Mouse (Mus musculus) kidney, postnatal 25 days (tissue): ENCODE results near the gene Tom1.

Experiments
- DNase-seq, 2 experiments: peaks; one replicate each; pipeline ENCODE4 v3.0.0; 2021; ENCODE audit warnings: mixed read lengths in 2 of 2

Tom1 gene

GRCm38 (mm10) chr8:75042974-75043373 is 9.5 kb downstream of the Tom1 start:
- no peak for DNase-seq

- no peak for DNase-seq
These were observed 12.8 kb downstream of the Tom1 start for GRCm38 (mm10) chr8:75046303-75046702.

- DNase-seq: no peak
These were observed 14.3 kb downstream of the Tom1 start for GRCm38 (mm10) chr8:75047784-75048183.

GRCm38 (mm10) chr8:75053342-75053741 is 19.8 kb downstream of the Tom1 start:
- DNase-seq: no peak

GRCm38 (mm10) chr8:75055673-75056072 is 22.2 kb downstream of the Tom1 start:
- no peak for DNase-seq

- DNase-seq: no peak
These were observed 26.5 kb downstream of the Tom1 start for GRCm38 (mm10) chr8:75060022-75060421.

- DNase-seq: no peak
These were observed 27.3 kb downstream of the Tom1 start for GRCm38 (mm10) chr8:75060815-75061214.

GRCm38 (mm10) chr8:75063290-75063689 is 29.8 kb downstream of the Tom1 start:
- DNase-seq: no peak

GRCm38 (mm10) chr8:75064790-75065189 is 31.3 kb downstream of the Tom1 start:
- DNase-seq: no peak

- DNase-seq: no peak
These were observed 33.8 kb downstream of the Tom1 start for GRCm38 (mm10) chr8:75067287-75067686.

- DNase-seq: peak; percentile 43 to 61
These were observed 36.8 kb downstream of the Tom1 start for GRCm38 (mm10) chr8:75070297-75070696.

GRCm38 (mm10) chr8:75071627-75072346 is 38.3 kb downstream of the Tom1 start:
- DNase-seq: peak; percentile 89 to 93

GRCm38 (mm10) chr8:75074876-75075275 is 41.4 kb downstream of the Tom1 start:
- DNase-seq: no peak

GRCm38 (mm10) chr8:75078215-75078614 is 44.7 kb downstream of the Tom1 start:
- DNase-seq: no peak

- no peak for DNase-seq
These were observed 45.3 kb downstream of the Tom1 start for GRCm38 (mm10) chr8:75078851-75079250.

GRCm38 (mm10) chr8:75081364-75082040 is 48.0 kb downstream of the Tom1 start:
- no peak for DNase-seq

- DNase-seq: no peak
These were observed 48.8 kb downstream of the Tom1 start for GRCm38 (mm10) chr8:75082181-75082805.

GRCm38 (mm10) chr8:75083846-75084245 is 50.3 kb downstream of the Tom1 start:
- peak; percentile 97 for DNase-seq

- DNase-seq: no peak
These were observed 51.0 kb downstream of the Tom1 start for GRCm38 (mm10) chr8:75084382-75085064.

GRCm38 (mm10) chr8:75086002-75086401 is 52.5 kb downstream of the Tom1 start:
- no peak for DNase-seq

GRCm38 (mm10) chr8:75087127-75087526 is 53.6 kb downstream of the Tom1 start:
- peak in 1 of 2 experiments; percentile 42 for DNase-seq

- DNase-seq: peak; percentile 90 to 93
These were observed 55.7 kb downstream of the Tom1 start for GRCm38 (mm10) chr8:75088989-75089881.
